Mouse (Mus musculus): ENCODE measurements around the gene Hes1.

GRCm38 (mm10) chr16:30070771-30071191 is 6.6 kb downstream of the Hes1 start:
- no peak for TF ChIP-seq CTCF (IDR thresholded peaks at IDR 0.05; ENCODE audit: insufficient read depth, low read depth, low read length)
- TF ChIP-seq POLR2A (IDR thresholded peaks at IDR 0.05; ENCODE audit: insufficient read depth, low read depth, low read length) = no peak
